ENCODE assay signal across 31 mouse cellular contexts in genomic region chr13:8352952-8353351, GRCm38 (mm10).
"Had no signal": no experiment of that assay in that cellular context is flagged by ENCODE, and none has a peak within 500 bp of the region (broad histone marks: within the 10 kb centered on the region; RNA-seq: fewer than 3 reads in every experiment).

No protein-coding gene starts in this region.

- H3K4me3 ChIP-seq: limb, embryonic 10.5 days; limb, embryonic 12.5 days; limb, embryonic 13.5 days; limb, embryonic 15.5 days; liver, embryonic 12.5 days; liver, embryonic 13.5 days; liver, embryonic 15.5 days; lung, embryonic 15.5 days; megakaryocyte, embryonic 14.5 days; midbrain, embryonic 10.5 days; midbrain, embryonic 12.5 days; midbrain, embryonic 13.5 days; midbrain, embryonic 15.5 days; myocyte; neural tube, embryonic 12.5 days; neural tube, embryonic 13.5 days had no signal

- H3K9me3 ChIP-seq: limb, embryonic 10.5 days; limb, embryonic 12.5 days; limb, embryonic 13.5 days; limb, embryonic 15.5 days; liver, embryonic 12.5 days; liver, embryonic 13.5 days; liver, embryonic 15.5 days; lung, embryonic 15.5 days; megakaryocyte, embryonic 14.5 days; midbrain, embryonic 10.5 days; midbrain, embryonic 12.5 days; midbrain, embryonic 13.5 days; midbrain, embryonic 15.5 days; neural tube, embryonic 12.5 days; neural tube, embryonic 13.5 days had no signal

- H3K4me2 ChIP-seq: limb, embryonic 12.5 days; limb, embryonic 13.5 days; limb, embryonic 15.5 days; liver, embryonic 11.5 days; liver, embryonic 12.5 days; liver, embryonic 13.5 days; liver, embryonic 15.5 days; lung, embryonic 14.5 days; lung, embryonic 15.5 days; midbrain, embryonic 11.5 days; midbrain, embryonic 12.5 days; midbrain, embryonic 13.5 days; midbrain, embryonic 15.5 days; neural tube, embryonic 12.5 days; neural tube, embryonic 13.5 days had no signal

- H3K4me1 ChIP-seq: limb, embryonic 10.5 days; limb, embryonic 12.5 days; limb, embryonic 13.5 days; limb, embryonic 15.5 days; liver, embryonic 12.5 days; liver, embryonic 13.5 days; liver, embryonic 15.5 days; lung, embryonic 15.5 days; megakaryocyte, embryonic 14.5 days; midbrain, embryonic 10.5 days; midbrain, embryonic 12.5 days; midbrain, embryonic 13.5 days; midbrain, embryonic 15.5 days; neural tube, embryonic 12.5 days; neural tube, embryonic 13.5 days had no signal

- H3K9ac ChIP-seq: limb, embryonic 12.5 days; limb, embryonic 13.5 days; limb, embryonic 15.5 days; liver, embryonic 12.5 days; liver, embryonic 13.5 days; liver, embryonic 14.5 days; liver, embryonic 15.5 days; liver, postnatal 0 days; lung, embryonic 14.5 days; lung, embryonic 15.5 days; midbrain, embryonic 12.5 days; midbrain, embryonic 13.5 days; midbrain, embryonic 15.5 days; neural tube, embryonic 12.5 days; neural tube, embryonic 13.5 days had no signal

- DNase-seq: liver; liver, embryonic 13.5 days; liver, postnatal 0 days; lung, adult 18-20 months; lung, adult 2 months; lung, embryonic 14.5 days; lung, postnatal 10 days; lung, postnatal 14 days; lung, postnatal 36 days; lung, postnatal 4 days had no signal

- H3K27me3 ChIP-seq: limb, embryonic 12.5 days; limb, embryonic 13.5 days; limb, embryonic 15.5 days; liver, embryonic 12.5 days; liver, embryonic 13.5 days; liver, embryonic 15.5 days; lung, embryonic 15.5 days; megakaryocyte, embryonic 14.5 days; midbrain, embryonic 12.5 days; midbrain, embryonic 13.5 days; midbrain, embryonic 15.5 days; neural tube, embryonic 12.5 days; neural tube, embryonic 13.5 days had no signal

- H3K27ac ChIP-seq: limb, embryonic 10.5 days; limb, embryonic 12.5 days; limb, embryonic 13.5 days; limb, embryonic 15.5 days; liver, embryonic 12.5 days; liver, embryonic 13.5 days; liver, embryonic 14.5 days; liver, embryonic 15.5 days; lung, embryonic 15.5 days; macrophage; midbrain, embryonic 10.5 days; midbrain, embryonic 12.5 days; midbrain, embryonic 13.5 days; midbrain, embryonic 15.5 days; neural tube, embryonic 12.5 days; neural tube, embryonic 13.5 days had no signal

- H3K36me3 ChIP-seq: limb, embryonic 10.5 days; limb, embryonic 12.5 days; limb, embryonic 13.5 days; limb, embryonic 15.5 days; liver, embryonic 12.5 days; liver, embryonic 13.5 days; liver, embryonic 15.5 days; lung, embryonic 15.5 days; midbrain, embryonic 10.5 days; midbrain, embryonic 12.5 days; midbrain, embryonic 13.5 days; midbrain, embryonic 15.5 days; neural tube, embryonic 12.5 days; neural tube, embryonic 13.5 days had no signal

- ATAC-seq: liver, embryonic 12.5 days; liver, postnatal 0 days; lung, postnatal 0 days; midbrain, embryonic 13.5 days; midbrain, embryonic 15.5 days; midbrain, embryonic 16.5 days had no signal
